Mouse (Mus musculus) olfactory bulb, adult 2 months (tissue): ENCODE data around the gene Efhd2.

Source experiments
- CTCF ChIP-seq: fragments of 200-500 bp; IDR thresholded peaks from 2 replicates; pipeline ENCODE4 v1.5.1; 2012; ENCODE audit warnings: low read depth, mild to moderate bottlenecking, low read length, moderate library complexity; ENCODE audit not compliant: insufficient read depth
- POLR2A ChIP-seq: fragments of 200-500 bp; IDR thresholded peaks from 2 replicates; pipeline ENCODE4 v1.6.1; 2012; ENCODE audit warnings: mild to moderate bottlenecking, low read depth, low read length, moderate library complexity; ENCODE audit not compliant: insufficient read depth

DNA sequence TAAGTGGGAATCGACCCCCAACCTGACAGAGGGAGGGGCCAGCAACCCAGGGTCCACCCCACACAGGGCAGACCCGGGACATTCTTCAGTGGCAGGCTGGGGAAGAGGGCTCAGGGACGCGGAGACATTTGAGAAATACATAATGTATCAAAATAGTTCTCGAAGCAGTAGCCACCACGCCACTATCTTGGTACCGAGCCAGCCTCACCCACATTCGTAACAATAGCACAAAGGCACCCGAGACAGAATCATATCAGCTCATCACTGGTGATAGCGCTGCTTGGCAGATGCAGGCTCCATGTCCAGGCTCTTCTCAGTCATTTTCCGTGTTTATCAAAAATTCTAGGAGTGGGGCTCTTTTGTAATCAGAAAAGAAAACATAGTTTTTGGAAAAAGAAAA, 49.2 kb upstream of the Efhd2 start:
- no peak for TF ChIP-seq CTCF
- TF ChIP-seq POLR2A = no peak
